Mouse (Mus musculus) lung, embryonic 15.5 days (tissue): ENCODE results near the gene Tmem123. TPM values are rescaled to one million over a fixed set of nuclear protein-coding genes. Genes with fewer than 3 reads are reported as not detected.

Source experiments
- ATAC-seq: fragments of 200-750 bp; cut with Nextera tagmentation; 2 replicates; pipeline ENCODE4 v1.8.0; 2017; ENCODE audit warnings: moderate number of reproducible peaks, borderline replicate concordance; ENCODE audit not compliant: low FRiP score, low TSS enrichment; ENCODE audit errors: extremely low read depth
- H3K27ac ChIP-seq: fragments of 300-500 bp; sonication (generic); 2 replicates; pipeline ENCODE4 v1.5.1; 2015; ENCODE audit warnings: moderate library complexity, mild to moderate bottlenecking, inconsistent platforms
- H3K27me3 ChIP-seq: fragments of 300-500 bp; sonication (generic); 2 replicates; pipeline ENCODE4 v1.6.1; 2015; ENCODE audit warnings: inconsistent platforms
- H3K36me3 ChIP-seq: fragments of 300-500 bp; sonication (generic); 2 replicates; pipeline ENCODE4 v1.6.1; 2015; ENCODE audit warnings: inconsistent platforms
- H3K4me1 ChIP-seq: fragments of 300-500 bp; sonication (generic); 2 replicates; pipeline ENCODE4 v1.6.1; 2015; ENCODE audit warnings: inconsistent platforms
- H3K4me2 ChIP-seq: fragments of 300-500 bp; sonication (generic); 2 replicates; pipeline ENCODE4 v1.6.1; 2015; ENCODE audit warnings: inconsistent platforms, mild to moderate bottlenecking, moderate library complexity
- H3K4me3 ChIP-seq: fragments of 300-500 bp; sonication (generic); 2 replicates; pipeline ENCODE4 v1.5.1; 2015; ENCODE audit warnings: mild to moderate bottlenecking, inconsistent platforms
- H3K9ac ChIP-seq: fragments of 300-500 bp; sonication (generic); 2 replicates; pipeline ENCODE4 v1.6.1; 2015; ENCODE audit warnings: inconsistent platforms
- H3K9me3 ChIP-seq: fragments of 300-500 bp; sonication (generic); 2 replicates; pipeline ENCODE4 v1.6.1; 2016; ENCODE audit warnings: inconsistent platforms
- WGBS: fragments of 180-500 bp; shearing (Covaris S2); methylation state at CpG from one replicate; pipeline ENCODE4 v1.1.7; 2015; 5-methylcytosine and 5-hydroxymethylcytosine counted together
- polyA plus RNA-seq: library from polyadenylated mRNA; unstranded; fragments of >200 nt; fragmentation: Nextera tagmentation; extraction: Ambion mirVana; gene quantifications from 2 replicates; pipeline ENCODE4 v1.2.1, GENCODE M21; 2015

Tmem123 gene
- polyA plus RNA-seq, result 131 TPM in 2 replicates

DNA sequence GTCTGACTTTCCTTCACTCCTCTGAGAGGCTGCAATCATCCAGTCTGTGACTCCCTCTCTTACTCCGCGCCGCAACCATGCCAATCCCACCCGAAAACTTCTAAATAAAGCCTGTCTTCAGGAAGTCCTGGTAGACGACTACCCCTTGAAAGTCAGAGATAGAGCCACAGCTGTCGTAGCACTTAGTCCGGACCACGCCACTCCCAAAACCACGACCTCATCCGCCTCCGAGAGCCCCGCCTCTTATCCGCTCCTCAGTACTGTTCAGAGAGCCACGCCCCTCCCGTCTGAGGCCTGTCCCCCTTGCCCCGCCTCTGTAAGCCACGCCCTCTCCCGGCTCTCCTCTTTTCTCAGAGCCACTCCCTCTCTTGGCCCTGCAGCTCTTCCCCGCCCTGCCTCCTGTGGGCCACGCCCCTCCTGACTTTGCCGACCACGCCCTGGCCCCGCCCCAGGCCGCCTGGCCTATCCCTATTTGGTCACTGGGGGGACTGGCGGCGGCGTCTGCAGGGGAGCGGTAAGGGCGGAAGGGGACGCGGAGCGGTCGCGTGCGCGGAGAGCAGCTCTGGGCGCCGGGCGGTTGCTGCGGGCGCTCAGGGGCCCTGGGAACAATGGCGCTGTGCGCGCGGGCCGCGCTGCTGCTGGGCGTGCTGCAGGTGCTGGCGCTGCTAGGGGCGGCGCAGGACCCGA is at the start of gene Tmem123:
TSS of gene Tmem123 (plus strand) at position 428 of the 687 bp plus-strand sequence.
- ATAC-seq, result peak; percentile 98
- H3K4me1 ChIP-seq, result peaks cover 15% of the 10 kb centered on the region
- peak within 1 kb of the TSS; percentile 92 for H3K27ac ChIP-seq
- peak within 1 kb of the TSS; percentile 94 for H3K4me3 ChIP-seq
- H3K4me2 ChIP-seq, result peak within 1 kb of the TSS; percentile 73
- peaks cover 4% of the 10 kb centered on the region; the same call in 1 of the 2 replicates for H3K36me3 ChIP-seq
- H3K27me3 ChIP-seq, result no peaks in the 10 kb centered on the region
- 1% methylated on average over 52 of the region's 52 CpGs for WGBS
- no peaks in the 10 kb centered on the region for H3K9me3 ChIP-seq
- H3K9ac ChIP-seq, result peak within 1 kb of the TSS; percentile 71

DNA sequence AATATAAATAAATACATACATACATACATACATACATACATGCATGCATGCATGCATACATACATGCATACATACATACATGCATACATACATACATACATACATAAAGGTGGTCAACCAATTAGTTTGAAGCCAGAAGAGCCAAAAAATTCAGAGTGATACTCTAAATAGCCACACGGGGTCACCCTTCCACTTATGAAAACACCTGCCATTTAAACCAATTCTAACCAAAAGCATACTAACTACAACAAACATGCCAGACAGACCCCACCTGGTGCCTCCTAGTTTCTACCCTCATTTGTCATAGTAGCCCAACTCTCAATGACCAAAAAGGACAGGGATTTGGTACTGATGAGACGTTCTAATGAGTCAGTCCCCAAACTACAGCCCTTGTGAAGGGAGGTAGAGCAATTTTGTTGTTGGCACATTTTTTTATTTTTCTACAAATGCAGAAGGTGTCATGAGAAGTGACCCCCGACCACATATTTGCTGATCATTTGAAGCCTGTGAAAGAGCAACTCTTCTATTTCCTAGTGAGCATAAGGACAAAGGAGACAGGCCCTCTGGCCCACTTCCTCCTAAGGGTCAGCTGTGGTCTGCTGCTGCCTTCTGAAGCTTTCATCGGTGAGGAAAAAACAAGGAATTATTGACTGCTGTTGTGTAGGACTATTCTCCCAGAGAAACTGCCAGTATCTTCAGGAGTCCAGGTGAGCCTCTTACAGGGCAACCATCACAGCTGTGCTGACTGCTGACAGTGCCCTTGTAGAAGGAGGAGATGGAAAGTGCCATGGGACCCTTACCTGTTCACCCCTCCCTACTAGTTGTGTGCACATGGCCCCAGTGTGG is 49.6 kb upstream of the Tmem123 start:
- WGBS, result 33% methylated on average over 4 of the region's 4 CpGs
- Histone ChIP-seq H3K27ac (no peak overlapping the region), H3K4me2 (no peak overlapping the region), H3K4me1 (no peaks in the 10 kb centered on the region), H3K27me3 (no peaks in the 10 kb centered on the region), H3K9me3 (no peaks in the 10 kb centered on the region), H3K36me3 (no peaks in the 10 kb centered on the region), H3K9ac (no peak overlapping the region), H3K4me3 (no peak overlapping the region)
- no peak for ATAC-seq

DNA sequence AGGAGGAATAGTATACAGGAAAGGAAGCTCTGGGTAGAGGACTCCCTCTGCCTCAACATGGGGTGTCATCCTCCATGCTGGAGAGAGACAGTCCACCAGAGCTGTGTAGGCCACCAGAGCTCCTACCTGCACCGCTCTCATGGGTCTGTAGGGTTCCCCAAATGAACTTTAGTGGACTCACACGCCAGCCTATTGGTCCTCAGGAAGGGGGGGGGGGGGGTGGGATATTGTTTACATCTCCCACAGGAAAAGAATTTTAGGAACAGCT is 49.0 kb upstream of the Tmem123 start:
- WGBS, result 67% methylated on average over 2 of the region's 2 CpGs
- Histone ChIP-seq H3K4me3 (no peak overlapping the region), H3K9me3 (no peaks in the 10 kb centered on the region), H3K4me2 (no peak overlapping the region), H3K4me1 (no peaks in the 10 kb centered on the region), H3K36me3 (no peaks in the 10 kb centered on the region), H3K27me3 (no peaks in the 10 kb centered on the region), H3K27ac (no peak overlapping the region), H3K9ac (no peak overlapping the region)
- peak; percentile 52; the same call in 1 of the 2 replicates for ATAC-seq

DNA sequence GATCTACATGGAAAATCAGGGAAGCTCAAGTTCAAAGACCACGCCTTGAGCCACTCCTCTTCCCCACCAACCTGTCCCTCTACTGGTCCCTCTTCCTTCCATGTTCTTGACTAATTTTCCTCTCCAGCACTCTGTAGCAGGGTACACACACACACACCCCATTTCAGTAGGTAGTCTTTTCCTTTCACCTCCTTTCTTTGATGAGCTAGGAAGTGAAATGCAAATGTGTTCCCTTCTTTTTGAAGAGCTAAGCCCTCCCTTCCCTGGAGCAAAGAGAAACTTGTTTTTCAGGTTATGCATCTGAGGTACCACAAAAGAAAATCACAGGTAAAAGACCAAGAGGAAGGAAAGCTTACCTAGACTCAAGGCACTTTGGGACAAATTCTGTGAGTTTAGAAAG is 42.3 kb upstream of the Tmem123 start:
- Histone ChIP-seq H3K4me3 (no peak overlapping the region), H3K27ac (no peak overlapping the region), H3K9ac (no peak overlapping the region), H3K4me1 (no peaks in the 10 kb centered on the region), H3K4me2 (no peak overlapping the region), H3K27me3 (no peaks in the 10 kb centered on the region), H3K36me3 (no peaks in the 10 kb centered on the region), H3K9me3 (no peaks in the 10 kb centered on the region)
- WGBS, result 74% methylated on average over 1 of the region's 1 CpGs
- no peak for ATAC-seq

DNA sequence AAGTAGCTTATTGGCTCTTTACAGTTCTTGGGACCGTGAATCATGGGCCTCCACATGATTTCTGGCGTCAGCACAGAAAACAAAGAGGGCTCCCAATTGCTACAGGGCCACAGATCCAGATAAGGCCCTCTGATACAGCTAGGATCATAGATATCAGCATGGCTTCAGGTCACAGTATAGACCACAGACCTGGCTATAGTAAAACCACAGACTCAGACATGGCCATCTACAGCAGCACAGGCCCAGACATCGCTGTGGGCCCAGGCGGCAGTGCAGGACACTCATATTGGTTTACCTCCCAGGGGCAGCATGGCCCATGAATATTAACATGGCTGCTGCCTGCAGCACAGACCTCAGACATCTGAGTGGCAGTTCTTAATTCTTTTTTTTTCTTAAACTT is 34.8 kb upstream of the Tmem123 start:
- Histone ChIP-seq H3K4me3 (no peak overlapping the region), H3K27me3 (no peaks in the 10 kb centered on the region), H3K36me3 (no peaks in the 10 kb centered on the region), H3K4me1 (no peaks in the 10 kb centered on the region), H3K9me3 (no peaks in the 10 kb centered on the region), H3K9ac (no peak overlapping the region), H3K27ac (no peak overlapping the region), H3K4me2 (no peak overlapping the region)
- 80% methylated on average over 4 of the region's 4 CpGs for WGBS
- no peak for ATAC-seq

DNA sequence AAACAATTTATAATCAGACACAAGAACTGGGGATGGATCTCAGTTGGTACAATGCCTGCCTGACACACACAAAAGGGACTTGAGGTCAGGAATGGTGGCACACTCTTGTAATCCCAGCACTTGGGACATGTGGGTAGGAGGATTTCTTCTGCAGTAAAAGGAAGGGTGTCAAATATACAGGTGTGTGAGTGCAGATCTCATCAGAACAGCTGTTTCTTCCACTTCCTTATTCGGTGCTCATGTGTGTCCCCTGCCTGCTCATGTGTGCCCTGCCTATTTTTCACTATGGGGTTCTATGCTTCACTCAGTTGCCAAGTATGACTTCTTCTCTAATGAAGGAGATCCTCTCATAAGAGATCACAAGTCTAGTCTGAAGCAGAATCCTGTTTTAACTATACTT is 21.1 kb upstream of the Tmem123 start:
- WGBS, result 72% methylated on average over 1 of the region's 1 CpGs
- H3K27ac ChIP-seq, result no peak overlapping the region
- H3K4me2 ChIP-seq, result no peak overlapping the region
- no peak overlapping the region for H3K4me3 ChIP-seq
- no peaks in the 10 kb centered on the region for H3K36me3 ChIP-seq
- no peaks in the 10 kb centered on the region for H3K27me3 ChIP-seq
- H3K9me3 ChIP-seq, result no peaks in the 10 kb centered on the region
- H3K9ac ChIP-seq, result no peak overlapping the region
- H3K4me1 ChIP-seq, result no peaks in the 10 kb centered on the region
- no peak for ATAC-seq

DNA sequence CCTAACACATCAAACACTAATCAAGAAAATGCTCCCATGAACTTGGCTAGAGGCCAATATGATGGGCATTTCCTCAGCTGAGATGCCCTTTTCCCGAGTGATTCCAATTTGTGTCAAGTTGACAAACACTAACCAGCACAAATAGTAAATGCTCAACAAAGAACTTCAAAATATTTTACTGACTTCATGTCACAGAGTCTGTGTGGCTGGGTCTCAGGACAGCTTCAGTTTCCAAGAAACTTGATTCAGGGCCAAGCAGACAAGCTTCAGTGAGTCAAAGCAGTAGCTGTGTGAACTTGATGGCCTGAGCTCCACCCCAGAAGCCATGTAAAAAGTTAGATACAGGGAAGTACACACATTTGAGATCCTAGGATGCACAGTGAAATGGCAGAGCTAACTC is 19.7 kb upstream of the Tmem123 start:
- H3K27ac ChIP-seq, result no peak overlapping the region
- H3K9me3 ChIP-seq, result no peaks in the 10 kb centered on the region
- no peak overlapping the region for H3K4me2 ChIP-seq
- H3K4me1 ChIP-seq, result no peaks in the 10 kb centered on the region
- no peaks in the 10 kb centered on the region for H3K36me3 ChIP-seq
- no peak for ATAC-seq
- no peaks in the 10 kb centered on the region for H3K27me3 ChIP-seq
- no peak overlapping the region for H3K9ac ChIP-seq
- no peak overlapping the region for H3K4me3 ChIP-seq
- WGBS, result 41% methylated on average over 1 of the region's 1 CpGs

DNA sequence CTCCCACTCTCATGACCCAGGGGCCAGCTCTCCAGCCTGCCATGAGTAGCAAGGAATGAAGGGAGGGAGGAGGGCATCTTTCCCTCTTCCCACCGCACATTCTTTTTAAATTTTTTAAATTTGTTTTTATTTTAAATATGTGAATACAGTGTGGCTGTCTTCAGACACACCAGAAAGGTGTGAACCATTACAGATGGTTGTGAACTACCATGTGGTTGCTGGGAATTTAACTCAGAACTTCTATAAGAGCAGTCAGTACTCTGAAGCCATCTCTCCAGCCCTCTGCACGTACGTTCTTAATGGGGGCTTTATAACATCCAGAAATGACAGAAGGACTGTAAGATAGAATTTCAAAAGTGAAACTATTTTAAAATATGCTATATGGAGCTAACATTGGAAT is 15.0 kb upstream of the Tmem123 start:
- no peaks in the 10 kb centered on the region for H3K36me3 ChIP-seq
- no peak overlapping the region for H3K9ac ChIP-seq
- no peaks in the 10 kb centered on the region for H3K4me1 ChIP-seq
- ATAC-seq, result no peak
- H3K4me2 ChIP-seq, result no peak overlapping the region
- H3K27me3 ChIP-seq, result no peaks in the 10 kb centered on the region
- H3K4me3 ChIP-seq, result no peak overlapping the region
- no peak overlapping the region for H3K27ac ChIP-seq
- 74% methylated on average over 3 of the region's 3 CpGs for WGBS
- H3K9me3 ChIP-seq, result no peaks in the 10 kb centered on the region

DNA sequence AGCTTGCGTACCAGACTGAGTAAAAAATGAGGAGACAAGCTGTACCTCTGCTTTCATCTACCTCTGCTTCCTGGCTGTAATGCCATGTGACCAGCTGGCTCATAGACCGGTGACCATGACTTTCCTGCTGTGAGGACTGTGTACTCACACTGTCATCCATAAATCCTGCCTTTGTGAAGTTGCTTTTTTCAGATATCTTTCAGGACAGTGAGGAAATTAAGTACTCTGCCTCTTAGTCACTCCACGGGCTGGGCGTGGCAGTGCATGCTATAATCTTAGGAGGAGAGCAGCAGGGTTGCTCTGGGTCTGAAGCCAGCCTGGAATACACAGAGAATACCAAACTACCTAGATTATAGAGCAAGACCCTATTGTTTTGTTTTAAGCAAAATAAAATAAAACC is 14.3 kb upstream of the Tmem123 start:
- Histone ChIP-seq H3K9ac (no peak overlapping the region), H3K27ac (no peak overlapping the region), H3K36me3 (no peaks in the 10 kb centered on the region), H3K9me3 (no peaks in the 10 kb centered on the region), H3K27me3 (no peaks in the 10 kb centered on the region), H3K4me3 (no peak overlapping the region), H3K4me1 (no peaks in the 10 kb centered on the region), H3K4me2 (no peak overlapping the region)
- ATAC-seq, result no peak
- 54% methylated on average over 4 of the region's 4 CpGs for WGBS

DNA sequence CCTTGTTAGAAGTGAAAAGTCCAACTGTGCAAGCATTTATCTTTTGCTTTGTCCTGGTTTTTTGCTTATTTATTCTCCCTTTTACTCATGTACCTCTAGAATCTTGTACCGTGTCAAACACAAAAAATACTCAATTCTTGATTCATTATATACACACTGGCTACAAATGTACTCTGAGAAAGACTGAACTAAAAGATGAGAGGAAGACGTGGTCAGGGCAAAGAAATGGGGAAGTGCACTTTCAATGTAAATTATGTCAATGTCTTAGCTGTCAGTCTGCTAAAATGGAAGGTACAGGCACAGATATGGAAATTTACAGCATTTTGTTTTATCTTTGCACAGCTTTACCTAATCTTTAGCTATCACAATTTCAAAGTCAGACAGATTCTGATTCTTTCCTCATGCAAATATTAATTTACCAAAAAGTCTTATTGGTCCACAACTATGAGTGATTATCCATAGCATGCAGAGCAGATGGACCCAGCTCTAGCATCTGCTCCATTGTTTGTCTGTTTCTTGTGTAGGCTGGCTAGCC is 7.9 kb upstream of the Tmem123 start:
- H3K4me1 ChIP-seq, result no peaks in the 10 kb centered on the region
- no peak overlapping the region for H3K27ac ChIP-seq
- no peaks in the 10 kb centered on the region for H3K36me3 ChIP-seq
- no peak overlapping the region for H3K4me3 ChIP-seq
- ATAC-seq, result no peak
- 69% methylated on average over 2 of the region's 2 CpGs for WGBS
- H3K9me3 ChIP-seq, result no peaks in the 10 kb centered on the region
- no peak overlapping the region for H3K4me2 ChIP-seq
- H3K9ac ChIP-seq, result no peak overlapping the region
- no peaks in the 10 kb centered on the region for H3K27me3 ChIP-seq

DNA sequence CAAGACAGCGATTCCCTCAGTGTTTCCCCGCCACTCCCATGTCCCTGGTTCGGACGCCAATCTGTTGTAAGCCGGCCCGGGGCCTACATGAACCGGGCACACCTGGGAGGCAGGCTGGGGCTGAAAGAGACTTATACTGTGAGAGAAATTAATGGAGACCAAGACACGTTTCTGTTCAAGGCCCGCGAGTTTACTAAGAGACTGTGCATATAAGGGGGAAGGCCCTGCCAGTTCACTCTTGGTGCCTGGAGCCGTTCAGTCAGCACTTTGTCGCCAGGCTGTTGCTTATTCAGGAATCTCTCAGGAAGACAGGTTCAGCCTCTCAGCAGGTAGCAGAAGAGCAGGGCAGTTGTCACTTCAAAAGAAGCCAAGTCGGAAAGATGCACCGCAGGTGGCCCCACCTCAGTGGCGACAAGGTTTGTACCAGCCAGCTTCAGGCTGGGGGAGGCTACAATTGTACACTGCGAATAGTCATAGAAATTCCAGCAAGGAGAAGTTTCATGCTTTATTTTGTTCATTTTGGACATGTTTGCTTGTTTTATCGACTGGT is 1.9 kb upstream of the Tmem123 start:
- no peak overlapping the region for H3K27ac ChIP-seq
- H3K4me3 ChIP-seq, result no peak overlapping the region
- no peaks in the 10 kb centered on the region for H3K9me3 ChIP-seq
- H3K27me3 ChIP-seq, result no peaks in the 10 kb centered on the region
- no peak for ATAC-seq
- H3K4me2 ChIP-seq, result no peak overlapping the region
- H3K9ac ChIP-seq, result no peak overlapping the region
- no peaks in the 10 kb centered on the region for H3K36me3 ChIP-seq
- WGBS, result 52% methylated on average over 17 of the region's 17 CpGs
- peaks cover 15% of the 10 kb centered on the region for H3K4me1 ChIP-seq

DNA sequence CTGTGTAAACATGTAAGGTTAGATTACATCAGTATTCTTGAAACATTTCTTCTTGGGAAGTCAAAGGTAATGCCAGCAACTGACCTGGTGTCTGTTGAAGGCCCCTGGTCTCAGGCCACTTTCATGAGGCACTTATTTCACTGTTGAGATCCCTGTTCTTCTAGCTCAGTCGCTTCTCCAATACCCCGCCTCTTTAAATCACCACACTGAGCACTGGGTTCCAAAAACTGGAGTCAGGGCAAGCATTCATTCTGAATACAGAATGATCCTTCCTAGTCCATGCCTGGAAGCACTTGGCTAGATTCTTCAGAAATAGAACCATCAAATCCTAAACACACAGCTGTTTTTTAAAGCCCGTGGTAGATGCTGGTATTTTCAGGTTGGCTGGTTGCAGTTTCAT is 1.1 kb upstream of the Tmem123 start:
- no peak overlapping the region for H3K4me2 ChIP-seq
- peaks cover 15% of the 10 kb centered on the region for H3K4me1 ChIP-seq
- 81% methylated on average over 3 of the region's 3 CpGs for WGBS
- H3K27ac ChIP-seq, result no peak overlapping the region
- no peak for ATAC-seq
- no peak overlapping the region for H3K4me3 ChIP-seq
- no peaks in the 10 kb centered on the region for H3K27me3 ChIP-seq
- H3K9me3 ChIP-seq, result no peaks in the 10 kb centered on the region
- no peak overlapping the region for H3K9ac ChIP-seq
- H3K36me3 ChIP-seq, result no peaks in the 10 kb centered on the region
